Mouse (Mus musculus): ENCODE data around the gene E130114P18Rik.

Gene E130114P18Rik

DNA sequence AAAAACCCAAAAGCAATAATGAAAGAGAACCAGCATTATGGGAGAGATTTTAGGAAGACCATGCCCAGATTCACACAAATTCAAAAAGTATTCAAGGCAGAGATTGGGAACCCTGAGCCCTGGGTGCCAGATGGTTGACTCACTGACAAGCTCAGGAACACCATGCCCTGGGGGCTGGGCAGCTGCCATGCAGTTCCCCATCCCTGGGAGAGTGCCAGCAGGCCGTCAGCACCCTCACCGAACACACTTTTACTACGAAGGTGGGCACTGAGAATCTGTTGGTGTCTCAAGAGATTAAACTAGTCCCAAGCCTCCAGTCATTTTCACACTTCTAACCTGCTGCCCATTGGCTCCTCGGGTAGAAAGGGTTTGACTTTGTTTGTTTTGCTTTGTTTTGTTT lies 175.3 kb downstream of the E130114P18Rik start:
- no peak for DNase-seq (ENCODE audit: low spot score)

DNA sequence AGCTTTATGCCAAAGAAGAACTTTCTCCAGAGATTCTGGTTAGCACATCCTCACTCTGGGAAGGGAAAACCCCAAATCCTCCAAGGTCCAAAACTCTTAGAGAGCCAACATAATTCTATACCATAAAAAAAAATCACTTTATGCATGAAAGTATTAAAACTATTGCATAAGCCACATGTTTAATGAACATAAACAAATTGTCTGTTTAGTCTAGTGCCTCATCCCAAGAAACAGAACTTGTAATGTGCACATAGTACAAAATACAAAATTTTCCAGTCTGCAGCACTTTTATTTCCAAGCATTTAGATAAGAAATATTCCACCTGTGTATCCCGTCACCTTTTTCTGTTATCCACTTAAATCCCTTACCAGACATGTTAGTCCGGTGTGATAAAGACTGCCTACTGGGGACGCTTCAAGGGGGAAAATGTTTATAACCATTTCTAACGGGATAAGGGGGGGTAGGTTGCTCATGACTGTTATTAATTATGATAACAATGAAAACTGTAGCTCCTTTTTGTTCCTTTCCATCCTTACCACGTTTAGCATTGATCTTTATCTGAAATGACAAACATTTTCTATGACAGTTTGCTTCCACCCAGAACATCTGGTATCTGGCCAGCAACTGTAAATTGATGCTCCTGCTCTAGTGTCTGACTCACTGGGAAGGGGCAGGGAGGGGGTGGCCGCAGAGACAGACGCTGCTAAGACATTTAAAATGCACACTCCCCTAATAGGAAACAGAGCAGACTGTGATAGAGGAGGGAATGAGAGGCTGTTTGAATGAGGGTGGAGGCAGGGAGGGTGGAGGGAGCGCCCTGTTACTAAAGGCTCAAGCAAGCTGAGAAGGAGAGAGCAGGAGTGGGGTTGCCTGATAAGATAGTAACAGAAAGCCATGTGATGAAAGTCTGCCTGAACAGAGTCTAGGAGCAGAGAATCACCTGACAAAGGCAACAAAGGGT lies 176.7 kb downstream of the E130114P18Rik start:
- no peak for DNase-seq (ENCODE audit: low spot score)

DNA sequence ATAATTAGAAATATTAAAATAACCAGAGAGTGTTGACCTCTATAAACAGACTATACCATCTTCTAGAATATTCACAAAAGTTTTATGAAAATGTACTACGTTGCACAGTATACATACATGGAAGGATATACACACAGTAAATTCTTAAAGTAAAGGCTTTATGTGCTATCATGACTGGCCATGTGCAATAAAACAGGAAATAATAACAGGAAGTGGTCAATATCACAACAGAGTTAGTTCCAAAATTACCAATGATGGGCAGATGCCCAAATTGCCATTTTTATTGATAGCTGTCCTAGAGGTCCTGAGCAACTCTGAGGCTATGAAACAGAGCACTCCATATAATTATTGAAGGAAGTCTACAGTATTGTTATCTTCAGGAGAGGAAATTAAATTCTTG lies 180.4 kb downstream of the E130114P18Rik start:
- no peak for DNase-seq (ENCODE audit: low spot score)

DNA sequence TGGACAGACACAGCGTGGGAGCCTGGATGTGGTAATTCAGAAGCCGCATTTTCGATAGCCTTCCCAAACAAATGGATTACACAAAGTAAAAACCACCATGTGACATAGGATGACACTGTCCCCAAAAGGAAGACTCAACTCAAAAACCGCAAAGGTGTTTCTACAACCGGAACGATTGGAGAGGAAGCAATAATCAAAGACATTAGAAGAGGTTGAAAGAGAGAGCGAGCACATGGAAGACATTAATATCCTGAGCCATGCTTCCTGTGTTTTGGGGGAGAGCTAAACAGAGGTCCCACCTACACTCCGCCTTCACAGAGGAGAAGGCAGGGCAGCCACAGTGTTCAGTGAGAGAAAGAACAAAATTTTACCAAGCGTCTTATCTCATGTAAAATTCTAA lies 181.5 kb downstream of the E130114P18Rik start:
- DNase-seq (ENCODE audit: low spot score), result no peak

DNA sequence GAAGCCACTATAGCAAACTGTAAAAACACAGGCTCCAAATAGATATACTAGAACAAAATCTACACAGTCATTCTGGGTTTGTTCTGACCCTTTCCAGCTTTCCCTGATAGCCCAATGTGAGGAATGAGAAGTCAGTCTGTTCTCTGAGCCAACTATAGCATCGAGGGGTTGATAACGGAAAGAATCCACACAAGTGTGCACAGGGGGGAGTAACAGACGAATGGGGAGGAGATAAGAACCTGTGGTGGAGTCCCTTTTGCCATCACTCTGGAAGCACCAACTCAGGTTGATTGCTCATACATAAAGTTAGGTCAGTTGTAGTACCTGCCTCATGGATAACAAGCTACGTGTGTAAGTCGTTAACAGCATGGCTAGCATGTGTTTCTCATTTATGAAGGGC lies 184.0 kb downstream of the E130114P18Rik start:
- no peak for DNase-seq (ENCODE audit: low spot score)

DNA sequence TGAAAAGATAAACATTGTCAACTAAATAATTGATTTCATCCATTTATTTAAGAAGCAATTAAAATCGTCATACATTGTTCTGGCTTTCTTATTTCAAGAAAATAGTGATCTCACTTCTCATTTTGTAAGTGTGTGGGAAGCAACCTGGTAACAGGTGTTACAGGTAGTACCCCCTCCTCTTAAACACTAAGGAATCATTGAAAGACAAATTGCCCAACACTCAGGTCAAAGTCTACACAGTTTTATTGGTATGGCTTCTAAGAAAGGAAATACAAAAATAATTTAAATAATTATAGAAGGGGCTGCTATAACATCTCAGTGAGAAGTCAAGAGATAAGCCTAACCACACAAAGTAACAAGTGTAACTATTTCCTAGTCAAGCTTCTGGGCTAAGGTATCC lies 188.1 kb downstream of the E130114P18Rik start:
- DNase-seq (ENCODE audit: low spot score), result no peak

DNA sequence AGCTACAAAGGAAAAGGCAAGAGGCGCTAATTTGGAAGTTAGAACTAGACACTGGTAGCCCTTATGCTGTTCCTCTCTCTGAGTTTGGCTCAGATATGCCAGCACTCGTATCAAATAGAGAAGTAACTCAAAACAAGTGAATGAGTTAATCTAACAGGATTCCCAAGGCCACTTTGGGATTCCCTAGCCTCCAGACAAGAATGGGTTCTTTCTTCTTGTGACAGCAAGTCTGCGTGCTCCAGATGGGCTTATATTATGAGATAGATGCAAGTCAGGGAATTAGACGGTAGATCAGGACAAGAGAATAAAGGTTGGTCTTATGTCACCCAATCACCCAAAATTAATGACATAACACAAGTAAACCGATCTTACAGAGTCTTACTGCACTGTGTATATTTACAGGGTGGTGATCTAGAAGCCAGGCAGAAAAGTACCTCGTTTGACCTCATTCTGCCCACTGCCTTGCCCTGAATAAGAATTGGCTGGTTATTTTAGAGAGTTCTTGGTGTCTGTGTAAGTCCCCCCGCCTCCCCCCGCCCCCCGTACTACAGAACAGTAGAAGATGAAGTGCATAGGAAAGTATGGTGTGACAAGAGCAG lies 190.4 kb downstream of the E130114P18Rik start:
- DNase-seq (ENCODE audit: low spot score), result no peak

DNA sequence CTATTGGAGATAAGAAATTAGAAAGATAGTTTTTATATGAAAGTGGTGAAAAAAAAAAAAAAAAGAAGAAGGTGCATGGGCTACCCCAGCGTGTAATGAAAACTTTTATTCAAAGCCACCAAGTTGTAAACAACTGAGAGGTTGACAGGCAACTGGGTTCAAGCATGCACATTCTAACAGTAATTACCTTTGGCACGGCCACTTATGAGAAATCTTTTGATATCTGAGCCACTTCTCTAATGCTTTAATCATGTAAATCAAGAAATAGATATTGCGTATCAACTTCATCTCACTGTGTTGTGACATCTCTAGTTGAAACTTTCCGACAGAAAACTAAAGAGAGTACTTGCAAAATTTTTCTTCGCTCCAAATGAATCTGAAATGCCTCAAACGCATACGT lies 192.7 kb downstream of the E130114P18Rik start:
- DNase-seq (ENCODE audit: low spot score), result no peak

DNA sequence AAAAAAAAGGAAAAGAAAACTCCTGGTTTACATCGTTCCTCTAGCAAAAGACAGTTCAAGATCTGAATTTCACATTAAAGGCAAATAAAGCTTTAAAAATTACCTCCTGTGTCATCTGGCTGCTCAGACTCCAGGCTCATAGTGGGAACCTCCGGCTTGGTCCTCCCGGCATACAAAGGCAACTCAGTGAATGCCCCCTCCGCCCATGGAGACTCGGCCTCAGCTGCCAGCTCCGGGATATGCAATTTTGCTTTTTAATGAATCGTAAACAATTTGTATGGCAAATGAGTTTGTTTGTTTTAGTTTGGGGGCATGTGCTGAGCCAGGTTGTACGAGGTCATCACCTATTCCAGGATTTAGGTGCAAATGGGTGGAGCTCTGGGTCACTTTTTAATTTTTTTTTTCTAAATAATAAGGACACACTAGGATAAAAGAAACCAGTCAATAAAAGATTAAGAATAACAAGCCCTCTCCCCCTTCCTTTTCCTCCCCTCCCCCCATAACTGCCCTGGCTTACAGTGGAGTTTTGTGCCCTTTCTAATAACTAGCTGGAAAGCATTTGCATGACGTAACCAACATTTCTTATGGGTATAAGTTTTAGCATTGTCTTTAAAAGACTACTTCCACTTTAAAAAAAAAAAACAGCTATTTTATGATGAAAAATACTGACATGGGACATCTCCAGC lies 193.3 kb downstream of the E130114P18Rik start:
- DNase-seq (ENCODE audit: low spot score), result no peak

DNA sequence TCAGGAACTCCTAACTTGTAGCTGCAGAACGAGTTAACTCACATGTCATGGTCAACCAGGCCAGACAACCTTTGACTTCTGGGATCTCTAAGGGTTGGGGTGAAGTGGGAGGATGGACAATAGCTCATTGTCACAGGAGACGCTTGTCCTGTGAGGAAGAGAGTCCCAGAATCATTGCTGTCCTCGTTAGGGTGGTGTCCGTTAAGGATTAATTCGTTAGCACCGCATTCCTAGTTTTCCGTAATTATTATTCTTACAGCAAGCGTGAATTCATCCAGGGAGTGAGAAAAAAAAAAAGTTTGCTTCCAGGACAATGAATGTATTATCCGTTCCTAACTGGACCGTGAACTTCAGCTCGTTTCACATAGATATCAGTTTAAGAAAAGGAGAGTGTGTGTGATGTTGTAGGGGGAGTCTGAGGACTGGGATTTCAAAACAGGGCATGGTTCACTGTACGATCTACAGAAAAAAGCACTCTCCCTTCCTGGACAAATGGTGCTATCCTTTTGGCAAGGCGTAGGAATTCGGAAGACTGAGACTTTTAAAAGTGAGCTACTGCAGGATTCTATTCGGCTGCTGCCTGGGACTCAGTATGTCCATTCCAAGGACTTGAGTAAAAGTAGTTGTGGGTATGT lies 195.0 kb downstream of the E130114P18Rik start:
- no peak for DNase-seq (ENCODE audit: low spot score)

DNA sequence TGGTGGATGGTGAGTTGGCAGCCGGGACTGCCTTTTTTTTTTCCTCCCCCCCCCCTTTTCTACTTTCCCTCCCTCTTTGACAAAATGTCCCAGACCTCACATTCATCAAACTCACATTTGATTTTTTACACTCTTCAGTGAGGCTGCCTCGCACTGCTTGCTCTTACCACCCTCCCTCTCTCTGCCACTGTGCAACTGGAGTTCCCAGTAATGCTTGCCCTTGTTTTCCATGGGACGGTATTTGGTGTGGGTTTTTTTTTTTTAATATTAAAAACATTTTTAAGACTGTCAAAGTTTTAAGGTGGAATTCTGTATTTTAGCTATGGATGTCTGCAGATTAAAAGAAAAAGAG lies 195.8 kb downstream of the E130114P18Rik start:
- DNase-seq (ENCODE audit: low spot score), result no peak

DNA sequence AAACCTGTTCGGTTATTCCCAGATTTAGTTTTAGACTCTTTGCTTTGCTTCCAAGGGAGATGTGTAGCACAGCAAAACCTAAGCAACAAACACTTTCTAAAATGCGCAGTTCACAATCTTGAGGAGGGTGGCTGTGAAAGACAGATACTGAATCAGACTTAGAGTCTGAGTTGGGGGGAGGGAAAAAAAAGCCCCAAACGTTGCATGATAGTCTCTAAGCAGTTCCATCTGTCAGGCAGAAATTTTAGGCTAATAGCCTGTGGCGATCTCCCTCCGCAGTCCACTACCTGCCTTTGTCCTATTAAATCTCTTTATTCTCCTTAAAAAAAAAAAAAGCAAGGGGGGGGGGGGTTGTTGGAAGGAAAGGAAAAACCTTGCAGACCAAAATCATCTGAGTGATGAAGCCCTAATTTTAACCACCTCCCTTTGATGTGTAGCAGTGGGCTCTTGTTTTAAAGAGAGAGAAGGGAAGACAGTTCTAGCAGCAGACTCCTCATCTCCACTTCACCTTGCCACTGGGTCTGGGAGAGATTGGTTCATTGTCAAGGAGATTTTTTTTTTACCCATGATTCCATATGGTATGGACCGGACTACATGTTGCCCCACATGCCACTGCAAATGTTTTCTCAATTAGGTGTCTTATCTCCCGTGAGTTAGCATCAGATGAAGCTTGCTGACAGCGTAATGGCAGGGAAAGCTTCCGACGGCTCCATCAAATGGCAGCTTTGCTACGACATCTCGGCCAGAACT lies 196.4 kb downstream of the E130114P18Rik start:
- no peak for DNase-seq (ENCODE audit: low spot score)

DNA sequence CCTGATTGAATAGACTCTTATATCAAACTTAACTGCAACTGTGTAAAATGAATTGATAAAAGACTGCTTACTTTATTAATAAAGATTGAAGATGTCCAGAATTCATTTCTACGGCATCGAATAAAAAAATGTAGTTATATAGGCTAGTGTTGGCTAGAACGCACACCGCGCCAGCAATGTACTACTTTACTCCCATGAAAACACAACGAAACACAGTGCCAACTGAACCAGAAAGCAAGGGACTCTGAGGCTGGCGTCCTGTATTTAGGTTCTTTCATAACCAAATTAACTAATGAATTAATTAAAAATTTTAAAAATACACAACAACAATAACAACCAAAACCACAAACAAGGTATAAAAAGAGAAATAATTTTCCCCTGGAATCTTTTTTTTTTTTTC lies 197.0 kb downstream of the E130114P18Rik start:
- DNase-seq (ENCODE audit: low spot score), result no peak

DNA sequence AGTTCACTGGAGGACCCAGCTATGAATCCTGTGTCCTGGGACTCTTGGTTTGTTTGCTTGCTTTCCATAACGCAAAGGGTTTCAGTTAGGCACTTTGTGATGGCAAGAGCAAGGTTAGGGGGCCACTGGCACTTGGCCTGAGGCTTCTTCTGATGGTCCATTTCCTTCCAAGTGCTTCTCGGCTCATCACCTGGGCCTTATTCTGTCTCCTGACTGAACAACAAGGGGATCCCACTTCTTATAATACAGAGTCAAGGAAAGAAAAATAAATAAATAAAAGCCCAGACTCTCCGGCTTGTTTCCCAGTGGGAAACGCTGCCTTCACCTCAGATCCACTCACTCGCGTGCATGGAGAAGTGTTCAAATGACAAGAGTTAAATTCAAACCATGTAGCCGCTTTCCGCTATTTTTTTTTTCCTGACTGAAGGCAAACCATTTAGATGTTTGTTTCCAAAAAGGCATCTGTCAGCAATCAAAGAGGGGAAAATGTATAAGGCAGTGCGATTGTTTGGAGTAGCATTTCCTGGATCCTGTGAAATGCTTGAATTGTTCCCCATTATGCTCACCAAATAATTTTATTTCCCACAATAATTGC lies 199.2 kb downstream of the E130114P18Rik start:
- DNase-seq (ENCODE audit: low spot score), result no peak

DNA sequence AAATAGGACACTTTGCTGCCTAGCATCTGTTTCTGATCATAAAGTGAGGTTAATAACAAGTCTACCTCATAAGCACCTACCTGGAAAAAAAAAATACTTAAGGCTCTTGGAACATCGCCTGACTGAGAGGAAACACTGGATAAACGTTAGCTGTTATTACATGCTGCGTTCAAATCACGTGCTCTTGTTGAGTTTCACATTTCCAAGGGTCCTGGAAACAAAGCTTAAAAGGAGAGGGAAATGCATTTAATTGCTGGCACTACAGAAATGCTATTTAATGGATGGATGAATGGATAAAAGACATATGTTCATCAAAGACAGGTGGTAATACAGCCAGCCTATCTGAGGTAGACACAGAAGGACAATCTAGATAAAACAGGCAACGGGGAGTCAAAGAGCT lies 200.4 kb downstream of the E130114P18Rik start:
- DNase-seq (ENCODE audit: low spot score), result no peak

DNA sequence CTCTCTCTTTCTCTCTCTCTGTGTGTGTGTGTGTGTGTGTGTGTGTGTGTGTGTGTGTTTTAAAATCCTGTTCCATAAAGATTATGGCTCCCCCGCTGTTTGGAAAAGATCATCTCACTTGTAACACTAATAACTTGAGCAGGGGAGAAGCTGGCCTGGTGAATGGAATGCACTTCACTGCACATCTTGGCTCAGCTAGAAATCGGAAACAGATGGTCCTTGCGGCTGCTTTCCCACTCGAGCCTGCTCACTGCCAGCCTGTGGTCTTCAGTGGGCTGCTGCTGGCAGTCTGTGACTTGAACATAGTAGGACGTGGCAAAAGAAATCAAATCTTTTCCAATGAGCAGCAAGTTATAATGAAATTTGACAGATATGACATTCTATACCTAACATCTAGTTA lies 202.4 kb downstream of the E130114P18Rik start:
- no peak for DNase-seq (ENCODE audit: low spot score)

DNA sequence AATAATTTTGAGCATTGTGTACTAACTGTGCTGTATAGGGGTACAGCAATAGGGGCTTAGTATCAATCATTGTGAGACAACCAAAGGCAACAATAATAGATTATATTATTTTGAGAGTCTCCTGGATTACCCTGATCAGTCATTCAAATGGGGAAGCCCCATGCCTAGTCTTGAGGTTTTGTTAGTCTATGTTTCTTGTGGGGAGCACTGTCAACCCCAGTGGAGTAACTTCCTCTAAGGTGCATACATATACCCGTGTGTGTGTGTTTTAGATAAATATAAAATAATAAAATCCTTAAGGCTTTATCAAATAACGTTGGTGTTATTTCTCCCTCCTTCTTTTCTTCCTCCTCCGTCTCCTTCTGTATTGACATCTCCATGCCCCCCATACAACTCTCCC lies 208.6 kb downstream of the E130114P18Rik start:
- DNase-seq (ENCODE audit: low spot score), result no peak

DNA sequence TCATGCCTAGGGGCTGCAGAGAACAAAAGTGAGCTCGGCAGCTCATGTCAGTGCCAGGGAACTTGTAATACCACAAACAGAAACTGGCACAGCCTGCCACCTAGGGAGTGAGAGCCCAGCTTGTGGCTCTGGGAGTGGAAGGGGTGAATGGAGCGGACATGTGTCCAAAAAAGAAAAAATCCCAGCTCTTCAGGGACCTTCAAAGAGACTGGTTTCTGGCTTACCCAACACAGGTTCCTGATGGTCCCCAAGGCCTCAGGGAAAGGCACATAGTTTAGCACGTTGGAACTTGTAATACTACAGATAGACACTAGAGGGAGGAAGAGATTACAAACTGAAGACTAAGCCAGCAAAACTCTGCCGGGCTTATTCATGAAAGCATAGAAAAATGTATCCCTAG lies 213.2 kb downstream of the E130114P18Rik start:
- DNase-seq (ENCODE audit: low spot score), result peak; percentile 4

DNA sequence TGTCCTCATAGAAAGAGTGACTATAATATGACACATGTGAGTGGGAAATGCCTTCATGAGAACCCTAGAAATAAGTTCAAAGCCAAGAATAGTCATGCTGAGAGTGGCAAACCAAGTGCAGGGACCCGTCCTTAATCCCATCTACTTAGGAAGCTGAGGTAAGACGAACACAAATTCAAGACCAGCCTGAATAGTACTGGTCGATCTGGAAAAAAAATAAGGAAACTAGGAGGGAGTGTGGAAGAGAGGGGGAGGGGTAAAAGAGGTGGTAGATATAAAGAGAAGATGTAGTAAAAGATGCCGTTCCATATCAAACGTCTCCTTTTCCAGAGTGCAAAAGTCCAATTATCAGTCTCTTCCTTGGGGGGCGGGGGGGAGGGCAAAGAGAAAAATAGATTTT lies 213.7 kb downstream of the E130114P18Rik start:
- DNase-seq (ENCODE audit: low spot score), result no peak

DNA sequence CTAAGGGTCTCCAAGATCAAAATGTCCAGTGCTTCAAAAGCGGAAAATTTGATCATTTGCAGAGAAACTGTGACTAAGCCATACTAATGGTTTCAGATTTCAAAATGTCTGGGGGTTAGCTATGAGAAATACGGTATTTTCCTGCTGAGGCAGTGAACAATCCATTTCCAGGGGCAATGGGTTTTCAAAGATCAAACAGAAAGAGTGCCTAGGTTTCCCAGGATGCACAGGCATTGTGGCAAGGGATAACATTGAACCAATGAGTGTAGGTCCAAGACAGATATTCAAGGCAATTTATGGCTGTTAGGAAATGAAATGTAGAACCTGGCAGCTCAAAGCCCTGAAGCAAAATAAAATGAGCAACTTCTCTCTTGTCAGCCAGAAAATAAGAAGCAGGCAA lies 220.3 kb downstream of the E130114P18Rik start:
- no peak for DNase-seq (ENCODE audit: low spot score)

DNA sequence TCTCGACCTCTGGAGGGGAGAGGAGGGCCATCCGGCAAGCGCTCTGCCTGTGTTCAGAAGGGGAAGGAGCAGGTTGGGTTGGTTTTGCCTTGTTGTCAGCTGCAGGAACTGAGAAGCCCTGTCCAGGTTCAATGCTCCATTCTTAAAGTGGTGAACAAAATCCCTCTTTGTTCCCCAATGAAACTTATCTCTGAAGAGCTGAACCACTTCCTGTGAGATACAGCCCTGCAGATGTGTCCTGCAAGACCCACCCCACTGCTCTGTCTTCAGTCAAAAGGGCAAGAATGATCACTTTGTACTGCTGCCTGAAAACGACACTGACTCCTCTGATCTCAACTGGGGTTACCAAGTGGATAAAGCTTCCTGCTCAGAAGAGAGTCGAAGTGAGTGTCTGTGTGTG lies 233.9 kb downstream of the E130114P18Rik start:
- no peak for DNase-seq (ENCODE audit: low spot score)

Measured in ovary, postnatal 36 days (tissue).